Mouse (Mus musculus) ovary, postnatal 14 days (tissue): ENCODE measurements at regions not wholly inside any gene's neighbourhood (a gene's known extent, or its start where the extent isn't known, plus 50 kb on each side); places are given as distances from the start of the nearest gene placed in this dataset.

Experiments
- DNase-seq: peaks from one replicate; pipeline ENCODE4 v3.0.0; 2022; ENCODE audit warnings: low spot score

DNA sequence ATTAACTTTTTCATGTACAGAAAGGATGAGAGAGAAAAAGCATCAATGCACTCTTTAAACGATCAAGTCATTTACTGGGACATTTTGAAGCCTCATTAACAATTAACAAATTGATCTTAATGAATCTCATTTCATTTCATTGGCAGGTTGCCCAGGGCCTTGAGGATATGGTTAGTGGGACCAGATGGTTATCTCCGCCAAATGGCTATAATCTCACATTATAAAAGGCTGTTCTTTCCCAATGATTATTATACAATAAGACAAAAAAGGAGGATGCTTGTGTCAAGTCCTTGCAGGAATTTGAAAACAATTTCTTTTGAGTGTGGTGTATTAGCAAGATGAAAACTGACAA, 185.3 kb downstream of the Snx13 start:
- DNase-seq = no peak

DNA sequence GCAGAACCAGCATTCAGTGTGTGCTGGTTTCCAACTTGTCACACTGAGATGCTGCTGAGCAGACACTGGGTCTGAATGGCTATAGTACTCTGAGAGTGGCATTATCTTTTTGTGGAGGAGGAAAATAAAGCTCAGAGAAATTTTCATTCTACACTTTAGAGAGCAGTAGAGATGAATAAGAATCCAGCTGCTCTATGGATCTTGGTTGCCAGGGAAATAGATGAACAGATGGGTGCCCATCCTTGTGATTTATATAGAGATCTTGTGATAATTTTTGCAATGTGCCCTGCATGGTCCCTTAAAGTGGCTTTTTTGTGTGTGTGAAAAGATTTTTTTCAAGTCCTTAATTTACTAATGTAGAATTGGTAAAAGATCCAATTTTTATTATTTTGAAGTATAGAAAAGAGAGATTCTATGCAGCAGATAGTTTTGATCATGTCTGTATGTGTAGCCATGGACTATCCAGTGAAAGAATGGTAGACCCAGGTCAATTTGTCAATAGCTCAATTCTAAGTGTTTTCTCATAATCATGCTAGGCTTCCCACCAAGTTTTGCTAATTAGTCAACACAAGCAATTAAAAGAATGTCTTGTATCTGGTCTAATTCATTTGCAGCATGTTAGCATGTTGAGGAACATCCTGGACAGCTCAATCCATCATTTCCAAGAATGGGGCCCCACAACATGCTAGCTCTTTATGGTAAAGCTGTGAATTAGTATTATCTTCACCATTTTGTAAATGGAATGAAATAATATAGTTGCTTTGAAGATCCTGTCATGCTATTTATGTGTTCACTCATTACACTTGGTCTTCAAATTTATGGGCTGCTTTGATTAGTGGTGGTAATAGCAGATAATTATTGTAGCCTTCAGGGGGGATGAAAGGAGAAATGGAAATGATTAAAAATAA, 184.7 kb downstream of the Snx13 start:
- no peak for DNase-seq

DNA sequence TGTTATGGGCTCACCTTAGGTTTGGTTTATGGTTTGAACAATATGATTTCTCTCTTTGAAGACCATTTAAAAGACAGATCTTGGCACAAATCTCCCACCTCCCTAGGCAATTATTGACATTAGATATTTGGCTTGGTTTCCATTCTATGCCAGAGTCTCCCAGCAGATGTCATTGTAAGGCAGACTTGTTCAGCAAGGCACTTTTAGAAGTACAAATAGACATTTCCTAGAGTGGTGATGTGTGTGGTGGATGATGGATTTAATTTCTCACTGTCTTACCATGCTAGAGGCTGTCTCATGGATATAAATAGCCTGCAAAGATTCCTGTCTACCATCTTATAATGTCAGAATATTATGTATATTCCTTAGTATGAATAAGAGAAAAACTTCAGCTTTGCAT, 173.4 kb downstream of the Snx13 start:
- DNase-seq = no peak

DNA sequence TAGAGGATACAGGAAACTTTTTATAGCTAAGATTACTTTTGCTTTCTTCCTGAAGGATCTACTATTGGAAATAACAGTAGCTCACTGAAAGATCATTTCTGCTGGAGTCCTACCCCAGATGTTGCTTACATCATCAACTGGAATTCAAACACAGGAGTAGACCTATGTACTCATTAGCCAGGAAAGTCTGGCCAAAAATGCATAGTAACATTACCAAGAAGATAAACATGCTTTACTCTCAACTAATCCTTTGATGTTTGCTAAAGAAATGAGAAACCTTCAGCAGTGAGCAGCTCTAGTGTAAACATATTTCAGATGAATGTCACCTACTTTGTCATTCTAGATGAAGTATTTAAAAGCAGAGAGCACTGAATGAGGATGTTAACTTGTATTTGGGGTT, 173.0 kb downstream of the Snx13 start:
- no peak for DNase-seq

DNA sequence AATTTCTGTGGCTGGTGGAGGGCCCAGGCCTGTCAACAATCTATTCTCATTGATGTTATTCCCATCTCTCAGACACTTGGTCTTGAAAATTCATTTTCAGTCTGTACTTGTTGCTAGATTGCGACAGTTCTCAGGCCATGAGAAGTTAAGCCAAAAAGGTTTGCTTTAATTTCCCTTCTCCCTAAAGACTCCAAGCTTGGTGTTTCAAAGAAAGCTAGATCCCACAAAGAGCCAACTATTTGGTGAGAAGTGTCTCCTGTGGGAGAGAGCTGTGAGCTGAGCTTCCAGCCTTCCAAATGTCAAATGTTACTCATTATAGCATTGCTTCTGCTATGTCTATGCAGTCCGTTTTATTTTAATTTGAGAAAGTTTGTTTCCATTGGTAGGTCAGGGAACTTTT, 169.7 kb downstream of the Snx13 start:
- DNase-seq = no peak

DNA sequence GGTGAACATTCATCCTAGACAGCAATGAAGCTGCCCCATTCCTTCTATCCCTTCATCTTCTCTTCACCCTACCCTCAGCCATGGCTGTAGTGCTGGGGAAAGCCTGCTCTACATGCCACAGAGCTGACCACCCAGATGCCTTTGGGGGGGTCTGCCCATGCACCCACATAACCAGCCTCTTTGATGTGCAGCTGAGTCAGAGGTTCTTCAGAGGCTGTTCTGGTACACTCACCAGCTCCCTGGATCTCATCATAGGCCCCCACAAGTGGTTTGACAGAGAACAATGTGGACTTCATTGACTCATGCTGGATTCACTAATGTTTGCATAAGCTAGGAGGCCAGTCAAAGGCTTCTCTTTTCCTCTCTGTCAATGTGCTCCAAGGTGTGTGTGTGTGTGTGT, 162.4 kb downstream of the Snx13 start:
- no peak for DNase-seq

DNA sequence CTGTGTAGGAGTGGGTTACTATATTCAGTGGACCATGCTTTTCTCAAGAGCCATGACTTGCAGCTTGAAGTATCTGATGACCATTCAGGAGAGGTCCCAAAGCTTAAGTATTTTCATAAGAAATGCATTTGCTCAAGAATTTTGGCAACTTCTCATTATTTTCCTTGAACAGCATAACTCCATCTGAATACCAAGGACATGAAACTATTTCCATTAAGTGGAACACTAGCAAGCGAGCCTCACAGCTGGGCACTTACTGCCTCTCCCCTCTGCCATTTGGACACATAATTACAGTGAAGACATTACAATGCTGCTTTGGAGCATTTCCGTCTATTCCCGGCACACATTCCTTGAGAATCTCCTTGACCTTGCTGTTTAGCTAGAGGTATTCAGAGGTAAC, 160.6 kb downstream of the Snx13 start:
- DNase-seq = no peak

DNA sequence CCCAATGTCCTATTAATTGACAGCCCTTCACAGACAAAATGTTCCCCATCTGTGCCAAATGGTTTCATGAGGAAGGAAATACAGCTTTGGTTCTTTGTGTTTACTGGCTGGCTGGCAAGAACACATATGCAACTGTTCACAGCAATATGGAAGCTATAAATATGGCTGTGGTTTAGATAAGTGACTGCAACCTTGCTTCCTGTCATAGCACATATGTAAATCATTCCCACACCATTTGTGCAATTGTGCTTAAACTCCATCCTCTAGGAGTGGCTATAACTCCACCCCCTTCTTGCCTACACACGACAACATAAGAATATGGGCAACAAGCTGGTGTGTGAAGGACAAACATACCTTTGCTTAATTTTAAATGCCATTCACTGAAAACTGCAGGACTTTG, 156.4 kb downstream of the Snx13 start:
- DNase-seq = no peak

DNA sequence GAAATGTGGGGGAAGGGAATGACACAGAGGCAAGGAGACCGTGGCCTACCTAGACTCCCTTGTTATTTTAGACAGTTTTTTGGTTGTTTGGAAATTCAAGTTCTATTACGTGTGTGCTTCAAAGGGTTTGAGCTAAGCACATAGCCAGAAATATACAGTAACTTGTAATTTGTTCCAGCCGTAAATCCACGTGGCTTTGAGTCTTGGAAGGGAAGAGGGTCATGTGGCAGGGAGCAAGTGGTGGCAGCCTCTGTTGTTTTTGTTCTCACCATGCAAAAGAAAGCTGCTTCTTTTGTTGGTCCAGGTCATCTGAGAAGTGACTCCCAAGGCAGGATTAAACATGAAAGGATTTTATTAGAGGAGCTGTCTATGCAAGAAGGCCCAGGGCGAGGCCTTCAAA, 153.1 kb downstream of the Snx13 start:
- no peak for DNase-seq
